Mouse (Mus musculus) forebrain, embryonic 15.5 days (tissue): ENCODE measurements around the gene Atp1a1. TPM values are rescaled to one million over a fixed set of nuclear protein-coding genes. Genes with fewer than 3 reads are reported as not detected.

Experiments
- ATAC-seq: fragments of 200-750 bp; cut with Nextera tagmentation; replicated peaks from 2 replicates; pipeline ENCODE4 v1.8.0; 2017; ENCODE audit warnings: mild to moderate bottlenecking, moderate TSS enrichment, moderate library complexity
- H3K27ac ChIP-seq: fragments of 300-500 bp; sonication (generic); replicated peaks from 2 replicates; pipeline ENCODE4 v1.5.1; 2015; ENCODE audit warnings: mild to moderate bottlenecking, inconsistent platforms
- H3K27me3 ChIP-seq: fragments of 300-500 bp; sonication (generic); 2 replicates; pipeline ENCODE4 v1.6.1; 2015; ENCODE audit warnings: inconsistent platforms
- H3K36me3 ChIP-seq: fragments of 300-500 bp; sonication (generic); 2 replicates; pipeline ENCODE4 v1.6.1; 2015; ENCODE audit warnings: mild to moderate bottlenecking, inconsistent platforms
- H3K4me1 ChIP-seq: fragments of 300-500 bp; sonication (generic); 2 replicates; pipeline ENCODE4 v1.6.1; 2015; ENCODE audit warnings: inconsistent platforms
- H3K4me2 ChIP-seq: fragments of 300-500 bp; sonication (generic); replicated peaks from 2 replicates; pipeline ENCODE4 v1.6.1; 2015; ENCODE audit warnings: mild to moderate bottlenecking, inconsistent platforms
- H3K4me3 ChIP-seq: fragments of 300-500 bp; sonication (generic); 2 replicates; pipeline ENCODE4 v1.5.1; 2015; ENCODE audit warnings: mild to moderate bottlenecking, inconsistent platforms
- H3K9ac ChIP-seq: fragments of 300-500 bp; sonication (generic); replicated peaks from 2 replicates; pipeline ENCODE4 v1.6.1; 2015; ENCODE audit warnings: mild to moderate bottlenecking, inconsistent platforms
- H3K9me3 ChIP-seq: fragments of 300-500 bp; sonication (generic); 2 replicates; pipeline ENCODE4 v1.6.1; 2016; ENCODE audit warnings: inconsistent platforms
- WGBS: fragments of 180-500 bp; shearing (Covaris S2); methylation state at CpG from one replicate; pipeline ENCODE4 v1.1.7; 2015; ENCODE audit warnings: mixed read lengths; 5-methylcytosine and 5-hydroxymethylcytosine counted together
- polyA plus RNA-seq: library from polyadenylated mRNA; unstranded; fragments of >200 nt; fragmentation: Nextera tagmentation; extraction: Ambion mirVana; gene quantifications from 2 replicates; pipeline ENCODE4 v1.2.1, GENCODE M21; 2015

Gene Atp1a1
- polyA plus RNA-seq, 1 experiment from 2014 or later, result 39.7 TPM

DNA sequence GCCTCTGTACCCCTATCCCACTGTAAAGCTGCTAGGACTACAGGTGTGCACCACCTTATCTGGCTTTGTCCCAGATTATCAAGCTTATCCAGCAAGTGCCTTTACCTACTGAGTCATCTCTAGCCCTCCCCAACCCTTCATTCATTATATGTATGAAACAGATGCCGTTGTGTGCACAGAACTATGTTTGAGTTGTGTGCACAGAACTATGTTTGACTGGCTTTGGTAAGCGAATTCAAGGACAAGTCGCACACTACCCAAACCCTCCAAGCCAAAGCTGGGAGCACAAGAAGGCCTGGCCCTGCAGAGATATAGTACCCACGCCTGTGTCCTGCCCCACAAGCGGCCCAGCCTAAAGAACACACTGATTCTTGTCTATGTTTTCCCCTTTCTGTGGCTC, 42.5 kb downstream of the Atp1a1 start:
- no peak for ATAC-seq
- no peak overlapping the region for H3K4me3 ChIP-seq

DNA sequence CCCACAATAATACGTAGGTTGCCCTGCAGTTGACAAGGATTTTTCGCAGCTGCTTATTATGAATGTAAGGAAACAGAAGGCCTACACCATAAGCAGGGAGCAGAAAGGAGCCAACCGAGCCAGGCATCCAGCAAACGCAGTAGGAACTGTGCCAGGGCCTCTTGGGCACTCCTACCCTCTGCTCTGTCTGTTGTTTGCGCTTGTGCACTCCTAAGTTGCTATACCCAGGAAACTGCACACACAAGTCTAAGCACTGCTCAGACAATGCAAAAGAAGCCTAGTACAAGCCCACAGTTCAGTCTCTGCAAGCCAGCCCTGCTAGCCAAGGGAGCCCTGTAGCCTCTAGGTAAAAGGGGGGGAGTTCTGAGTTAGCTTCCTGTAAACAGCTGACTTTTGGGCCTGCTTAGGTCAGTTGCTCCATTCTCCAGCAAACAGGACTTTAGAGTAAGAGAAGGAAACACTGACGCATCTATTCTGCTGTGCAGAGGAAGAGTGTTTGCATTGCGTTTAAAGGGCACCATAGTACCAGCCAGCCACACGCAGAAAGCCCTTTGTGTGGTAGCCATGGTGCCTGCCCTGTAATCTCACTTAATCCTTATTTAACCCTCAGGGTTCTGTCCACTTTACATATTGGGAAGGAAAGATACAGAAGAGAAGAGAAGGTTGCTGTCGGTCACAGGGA, 43.5 kb downstream of the Atp1a1 start:
- Histone ChIP-seq H3K4me3 (no peak overlapping the region), H3K27me3 (no peaks in the 10 kb centered on the region), H3K9me3 (no peaks in the 10 kb centered on the region), H3K9ac (no peak overlapping the region), H3K36me3 (no peaks in the 10 kb centered on the region), H3K4me1 (peaks cover 18% of the 10 kb centered on the region), H3K4me2 (no peak overlapping the region), H3K27ac (peak overlapping the region; percentile 32)
- ATAC-seq, result peak; percentile 83
- 19% methylated on average over 9 of the region's 9 CpGs for WGBS

More for the DNA sequence above, 42.5 kb downstream of the Atp1a1 start:
- Histone ChIP-seq H3K9ac (no peak overlapping the region), H3K27ac (no peak overlapping the region), H3K36me3 (no peaks in the 10 kb centered on the region), H3K4me1 (peaks cover 18% of the 10 kb centered on the region), H3K4me2 (no peak overlapping the region), H3K9me3 (no peaks in the 10 kb centered on the region), H3K27me3 (no peaks in the 10 kb centered on the region)
- WGBS, result 89% methylated on average over 5 of the region's 5 CpGs

DNA sequence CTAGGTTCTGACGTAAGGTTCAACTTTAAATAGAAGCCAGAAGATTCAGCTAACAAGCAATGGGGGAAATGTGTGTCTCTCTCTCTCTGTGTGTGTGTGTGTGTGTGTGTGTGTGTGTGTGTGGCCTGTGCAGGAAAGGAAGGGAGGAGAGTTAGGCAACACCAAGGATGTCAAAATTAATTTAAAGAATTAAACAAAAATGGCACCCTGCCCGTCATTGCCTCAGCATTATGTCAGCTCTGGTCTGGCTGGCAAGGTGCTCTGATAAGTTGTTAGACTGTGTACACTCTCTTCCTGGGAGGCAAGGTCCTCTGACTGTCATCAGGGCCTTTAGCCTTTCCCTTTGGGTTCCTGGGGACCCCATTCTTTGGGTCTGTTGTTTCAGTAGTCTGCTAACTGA, 47.8 kb downstream of the Atp1a1 start:
- Histone ChIP-seq H3K9ac (no peak overlapping the region), H3K4me3 (no peak overlapping the region), H3K27me3 (no peaks in the 10 kb centered on the region), H3K4me1 (peaks cover 13% of the 10 kb centered on the region), H3K27ac (no peak overlapping the region), H3K36me3 (no peaks in the 10 kb centered on the region), H3K9me3 (no peaks in the 10 kb centered on the region), H3K4me2 (no peak overlapping the region)
- no peak for ATAC-seq
- 89% methylated on average over 2 of the region's 2 CpGs for whole genome bisulfite sequencing

DNA sequence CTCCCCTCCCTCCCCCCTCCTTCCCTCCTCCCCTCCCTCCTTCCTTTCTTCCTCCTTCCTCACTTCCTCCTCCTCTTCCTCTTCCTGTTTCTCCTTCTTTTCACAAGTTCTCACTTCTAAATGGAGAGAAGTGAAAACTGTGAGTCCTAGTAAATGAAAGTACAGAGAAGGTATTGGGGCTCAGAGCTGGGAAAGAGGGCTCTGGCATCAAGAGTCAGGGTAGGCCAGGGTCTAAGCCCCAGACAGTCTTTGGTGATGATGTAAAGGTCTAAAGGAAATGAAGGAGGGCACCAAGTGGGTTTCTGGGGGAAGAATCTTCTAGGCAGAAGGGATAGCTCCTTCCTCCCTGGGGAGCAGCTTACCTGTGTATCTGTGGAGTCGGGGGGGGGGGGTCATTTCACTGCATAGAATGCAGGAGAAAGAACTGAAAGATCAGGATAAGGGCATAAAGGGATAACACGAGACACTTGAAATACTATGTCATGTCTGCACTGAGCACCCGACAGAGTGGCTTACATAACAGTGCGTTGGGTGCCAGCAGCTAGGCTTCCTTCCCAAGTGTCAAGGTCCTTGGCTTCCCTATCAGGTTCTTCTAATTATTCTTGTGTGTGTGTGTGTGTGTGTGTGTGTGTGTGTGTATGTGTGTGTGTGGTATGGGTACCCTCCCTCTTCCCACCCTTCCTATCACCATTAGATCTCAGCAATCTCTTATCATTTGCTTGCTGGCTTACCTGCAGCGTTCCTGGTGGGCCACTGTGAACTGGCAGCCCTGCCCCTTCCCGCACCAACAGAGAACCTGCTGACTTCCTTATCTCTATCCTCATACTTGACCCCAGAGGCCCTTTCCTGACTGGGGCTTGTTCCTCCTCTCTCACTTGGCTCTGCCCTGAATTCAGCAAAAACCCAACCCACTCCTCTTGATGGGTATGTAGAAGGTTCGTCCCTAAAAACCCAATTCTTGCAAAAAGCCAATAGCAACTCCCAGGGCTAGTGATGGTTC, 51.6 kb downstream of the Atp1a1 start:
- Histone ChIP-seq H3K9ac (no peak overlapping the region), H3K27me3 (no peaks in the 10 kb centered on the region), H3K9me3 (no peaks in the 10 kb centered on the region), H3K4me1 (no peaks in the 10 kb centered on the region), H3K36me3 (no peaks in the 10 kb centered on the region), H3K27ac (no peak overlapping the region), H3K4me2 (no peak overlapping the region), H3K4me3 (no peak overlapping the region)
- 86% methylated on average over 7 of the region's 7 CpGs for WGBS
- ATAC-seq, result no peak

DNA sequence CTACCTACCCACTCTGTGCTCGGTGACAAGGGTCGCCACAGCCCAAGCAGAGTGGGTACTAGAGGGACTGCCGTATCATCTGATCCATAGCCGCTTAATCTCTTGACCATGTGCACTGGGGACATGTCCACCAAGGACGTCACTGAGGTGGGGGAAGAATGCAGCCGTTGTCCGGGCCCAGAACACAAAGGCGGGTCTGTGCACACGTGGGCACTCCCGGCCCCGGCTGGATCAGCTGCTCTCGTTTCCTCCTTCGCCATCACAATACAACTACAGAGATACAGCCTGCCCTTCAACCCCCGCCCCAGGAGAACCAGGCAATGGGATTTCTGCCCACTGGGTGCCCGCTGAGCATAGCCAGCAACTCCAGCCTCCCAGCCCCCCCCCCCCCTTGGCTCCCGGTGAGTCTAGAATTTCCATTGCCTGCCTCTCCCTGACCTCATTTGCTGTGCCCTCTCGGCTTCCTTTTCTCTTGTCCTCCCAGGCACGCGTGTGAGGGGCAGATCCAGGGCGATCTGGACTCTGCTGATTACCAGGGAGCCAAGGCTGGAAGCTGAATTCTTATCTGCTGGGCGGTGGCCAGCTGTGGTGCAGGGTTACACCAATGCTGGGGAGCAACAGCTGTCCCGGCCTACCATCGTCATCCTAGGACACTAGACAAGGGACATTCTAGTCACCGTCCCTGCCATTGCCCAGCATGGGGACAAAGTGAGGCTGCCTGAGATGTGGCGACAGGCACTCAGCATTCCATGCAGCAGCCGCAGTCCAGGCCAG, 52.8 kb downstream of the Atp1a1 start:
- no peak overlapping the region for H3K4me2 ChIP-seq

DNA sequence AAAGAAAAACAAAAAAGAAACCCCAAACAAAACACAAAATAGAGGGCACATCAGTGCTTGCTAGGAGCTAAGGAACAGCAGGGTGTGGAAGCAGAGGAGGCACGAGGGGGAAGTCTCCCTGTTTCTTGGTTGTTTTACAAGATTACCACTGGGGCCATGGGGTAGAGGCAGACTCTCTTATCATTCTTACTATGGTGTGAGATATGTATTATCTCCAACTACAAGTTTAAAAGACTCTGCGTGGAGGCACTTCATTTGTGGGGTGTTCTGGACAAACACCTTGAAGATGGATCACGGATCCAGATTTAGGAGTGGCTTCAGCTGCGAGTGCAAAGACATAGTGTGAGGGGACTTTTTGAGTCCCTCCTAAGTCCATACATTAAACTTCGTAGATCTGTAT, 54.7 kb downstream of the Atp1a1 start:
- Histone ChIP-seq H3K27ac (no peak overlapping the region), H3K9ac (no peak overlapping the region), H3K4me1 (no peaks in the 10 kb centered on the region), H3K4me2 (no peak overlapping the region), H3K4me3 (no peak overlapping the region), H3K9me3 (no peaks in the 10 kb centered on the region), H3K27me3 (no peaks in the 10 kb centered on the region), H3K36me3 (no peaks in the 10 kb centered on the region)
- ATAC-seq, result no peak
- 83% methylated on average over 5 of the region's 5 CpGs for WGBS

More for the DNA sequence above, 52.8 kb downstream of the Atp1a1 start:
- H3K9me3 ChIP-seq, result no peaks in the 10 kb centered on the region
- 67% methylated on average over 26 of the region's 26 CpGs for WGBS
- ATAC-seq, result no peak; the same call in 1 of the 2 replicates
- no peak overlapping the region for H3K4me3 ChIP-seq
- H3K36me3 ChIP-seq, result no peaks in the 10 kb centered on the region
- H3K27me3 ChIP-seq, result no peaks in the 10 kb centered on the region
- no peak overlapping the region for H3K9ac ChIP-seq
- H3K27ac ChIP-seq, result no peak overlapping the region
- H3K4me1 ChIP-seq, result no peaks in the 10 kb centered on the region

DNA sequence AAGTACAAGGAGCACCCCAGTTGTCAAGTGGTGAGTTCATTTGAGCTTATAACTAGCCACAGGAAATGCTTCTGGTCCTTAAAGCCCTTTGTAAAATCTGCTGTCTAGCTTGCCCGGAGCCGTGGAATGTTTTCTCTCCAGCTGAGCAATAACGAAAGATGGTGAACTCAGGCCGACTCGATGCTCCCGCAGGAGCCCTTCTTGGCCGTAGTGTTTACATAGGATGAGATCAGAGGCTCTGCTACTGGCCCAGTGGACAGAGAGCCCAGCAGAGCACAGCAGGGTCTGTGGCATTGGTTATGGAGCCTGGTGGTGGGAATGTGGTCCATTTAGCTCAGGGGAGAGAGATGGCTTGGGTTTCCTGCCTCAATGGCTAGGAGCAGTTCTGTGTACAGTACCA, 60.4 kb downstream of the Atp1a1 start:
- H3K27ac ChIP-seq, result no peak overlapping the region
- no peak overlapping the region for H3K4me3 ChIP-seq
- H3K9ac ChIP-seq, result no peak overlapping the region
- no peak overlapping the region for H3K4me2 ChIP-seq
- ATAC-seq, result no peak
- no peaks in the 10 kb centered on the region for H3K36me3 ChIP-seq
- H3K27me3 ChIP-seq, result no peaks in the 10 kb centered on the region
- no peaks in the 10 kb centered on the region for H3K4me1 ChIP-seq
- WGBS, result 73% methylated on average over 7 of the region's 7 CpGs
- H3K9me3 ChIP-seq, result no peaks in the 10 kb centered on the region

DNA sequence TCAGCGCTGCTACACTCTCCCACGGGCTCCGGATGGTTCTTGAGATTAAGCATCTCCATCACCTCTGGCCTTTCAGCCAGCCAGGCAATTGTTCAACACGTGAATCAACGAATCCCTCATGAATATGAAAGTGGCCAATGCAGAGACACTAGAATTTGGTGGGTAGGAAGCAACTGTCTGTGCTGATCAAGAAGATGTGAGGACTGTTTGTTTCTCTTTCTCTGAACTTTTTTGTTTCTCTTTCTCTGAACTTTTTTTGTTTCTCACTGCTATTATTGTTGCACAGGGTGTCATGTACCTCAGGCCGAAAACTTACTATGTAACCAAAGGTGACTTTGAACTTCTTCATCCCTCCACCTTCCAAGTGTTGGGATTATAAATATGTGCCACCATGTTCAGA, 62.9 kb downstream of the Atp1a1 start:
- H3K9ac ChIP-seq, result no peak overlapping the region
- no peaks in the 10 kb centered on the region for H3K9me3 ChIP-seq
- no peak for ATAC-seq
- H3K4me2 ChIP-seq, result no peak overlapping the region
- H3K36me3 ChIP-seq, result no peaks in the 10 kb centered on the region
- H3K27ac ChIP-seq, result no peak overlapping the region
- H3K4me3 ChIP-seq, result no peak overlapping the region
- 62% methylated on average over 6 of the region's 6 CpGs for WGBS
- no peaks in the 10 kb centered on the region for H3K27me3 ChIP-seq
- H3K4me1 ChIP-seq, result no peaks in the 10 kb centered on the region

DNA sequence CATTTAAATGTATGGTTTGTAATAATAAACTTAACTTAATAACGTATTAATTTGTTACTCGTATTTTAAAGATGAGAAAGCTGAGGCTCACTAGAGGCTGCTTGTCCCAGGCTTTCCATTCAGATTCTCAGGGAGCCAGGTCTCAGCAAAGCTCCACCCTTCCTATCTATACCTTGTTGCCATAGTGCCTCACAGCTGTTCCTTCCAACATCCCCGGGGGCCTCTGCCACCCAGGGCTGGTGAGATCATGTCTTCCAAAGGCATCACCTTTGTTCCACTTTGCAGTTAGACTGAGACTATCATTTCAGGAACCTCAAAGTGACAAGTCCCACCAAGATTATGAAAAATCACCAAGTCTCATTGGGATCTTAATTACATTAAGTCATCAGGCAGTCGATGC, 63.9 kb downstream of the Atp1a1 start:
- Histone ChIP-seq H3K27me3 (no peaks in the 10 kb centered on the region), H3K4me1 (no peaks in the 10 kb centered on the region), H3K9me3 (no peaks in the 10 kb centered on the region), H3K4me2 (no peak overlapping the region), H3K36me3 (no peaks in the 10 kb centered on the region), H3K4me3 (no peak overlapping the region), H3K27ac (no peak overlapping the region), H3K9ac (no peak overlapping the region)
- 72% methylated on average over 4 of the region's 4 CpGs for WGBS
- no peak for ATAC-seq

DNA sequence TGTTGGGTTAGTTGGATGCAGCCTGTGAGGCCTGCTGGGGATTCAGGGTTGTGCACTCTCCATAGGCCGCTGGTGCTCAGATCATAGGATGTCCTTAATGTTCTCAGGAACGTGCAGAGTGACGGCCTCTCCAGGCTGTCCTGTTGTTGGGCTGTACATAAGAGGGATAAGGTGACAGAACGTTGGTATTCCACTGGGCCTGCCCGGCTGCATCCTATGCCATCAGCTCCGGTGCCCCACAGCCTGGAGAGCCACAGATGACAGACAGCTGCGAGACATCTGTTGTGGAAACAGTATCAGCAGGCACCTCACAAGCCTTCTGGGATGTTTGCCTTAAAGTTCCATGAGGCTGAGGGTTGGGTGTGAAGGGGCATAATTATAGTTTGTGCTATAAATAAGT, 68.2 kb downstream of the Atp1a1 start:
- Histone ChIP-seq H3K4me2 (no peak overlapping the region), H3K27ac (no peak overlapping the region), H3K36me3 (no peaks in the 10 kb centered on the region), H3K9ac (no peak overlapping the region), H3K4me1 (peaks cover 2% of the 10 kb centered on the region; the same call in 1 of the 2 replicates), H3K27me3 (no peaks in the 10 kb centered on the region), H3K4me3 (no peak overlapping the region), H3K9me3 (no peaks in the 10 kb centered on the region)
- WGBS, result 89% methylated on average over 7 of the region's 7 CpGs
- no peak for ATAC-seq

DNA sequence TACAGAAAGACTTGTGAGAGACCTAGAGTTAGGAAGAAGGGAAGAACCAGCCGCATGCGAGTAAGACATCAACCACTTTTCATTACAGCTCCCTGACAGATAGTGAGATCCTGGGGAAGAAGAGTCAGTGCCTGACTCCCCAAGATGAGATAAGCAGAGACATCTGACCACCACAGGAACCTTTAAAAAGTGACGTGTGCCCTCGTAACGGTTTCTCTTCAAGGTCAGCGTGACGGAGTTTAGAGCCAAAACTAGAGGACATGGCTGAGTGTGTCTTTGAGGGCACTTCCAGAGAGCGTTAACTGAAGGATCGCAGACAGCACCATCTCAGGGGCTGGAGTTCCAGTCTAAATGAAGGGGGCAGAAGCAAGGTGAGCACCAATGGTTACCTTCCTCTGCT, 70.2 kb downstream of the Atp1a1 start:
- Histone ChIP-seq H3K9ac (no peak overlapping the region), H3K27me3 (no peaks in the 10 kb centered on the region), H3K27ac (no peak overlapping the region), H3K9me3 (no peaks in the 10 kb centered on the region), H3K4me2 (no peak overlapping the region), H3K4me3 (no peak overlapping the region), H3K4me1 (peaks cover 10% of the 10 kb centered on the region), H3K36me3 (no peaks in the 10 kb centered on the region)
- ATAC-seq, result no peak
- WGBS, result 94% methylated on average over 9 of the region's 9 CpGs

DNA sequence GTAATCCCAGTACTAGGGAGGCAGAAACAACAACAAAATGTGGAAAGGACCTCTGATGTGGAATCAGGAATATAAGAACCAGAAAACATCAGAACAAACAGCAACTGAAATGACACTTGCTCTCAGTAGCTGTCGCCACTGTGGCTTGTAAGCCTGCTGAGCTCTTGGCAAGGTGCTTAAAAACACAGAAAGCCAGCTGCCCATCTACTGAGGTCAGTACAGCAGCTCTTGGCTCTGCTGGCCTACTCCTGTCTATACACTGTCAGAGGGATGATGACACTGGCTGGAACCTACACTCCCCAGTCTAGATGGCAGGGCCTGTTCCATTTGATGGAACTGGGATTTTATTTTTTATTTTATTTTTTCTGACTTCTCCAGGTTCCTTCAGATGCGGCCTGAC, 71.1 kb downstream of the Atp1a1 start:
- ATAC-seq, result no peak
- Histone ChIP-seq H3K27me3 (no peaks in the 10 kb centered on the region), H3K4me1 (peaks cover 13% of the 10 kb centered on the region), H3K4me3 (no peak overlapping the region), H3K27ac (no peak overlapping the region), H3K9me3 (no peaks in the 10 kb centered on the region), H3K36me3 (no peaks in the 10 kb centered on the region), H3K9ac (no peak overlapping the region), H3K4me2 (no peak overlapping the region)
- WGBS, result 70% methylated on average over 2 of the region's 2 CpGs
